19 mouse cellular contexts compared by ENCODE assay signal in genomic region chr1:22633871-22634270, GRCm38 (mm10).
DNase-seq lines count a peak whose midpoint lies in the region; ATAC-seq and TF ChIP-seq lines count a peak whose summit lies in the region.
"Had no signal": no experiment of that assay in that cellular context is flagged by ENCODE, and none has a peak within 500 bp of the region (broad histone marks: within the 10 kb centered on the region; RNA-seq: fewer than 3 reads in every experiment).

No protein-coding gene starts in this region.

- H3K9me3 ChIP-seq in liver, postnatal 0 days (ENCODE audit: low read length): no peaks in the 10 kb centered on the region
- H3K9me3 ChIP-seq in liver, embryonic 12.5 days (replicated peaks): no peaks in the 10 kb centered on the region
- H3K9me3 ChIP-seq: G1E had no signal

- no peaks in the 10 kb centered on the region for H3K27me3 ChIP-seq in liver, adult 2 months (ENCODE audit: control insufficient read depth, insufficient read depth, low read length)
- no peaks in the 10 kb centered on the region for H3K27me3 ChIP-seq in liver, postnatal 0 days (ENCODE audit: insufficient read depth, low read length)
- H3K27me3 ChIP-seq in liver, embryonic 12.5 days (replicated peaks): no peaks in the 10 kb centered on the region
- H3K27me3 ChIP-seq: CH12.LX, Patski had no signal

- no peaks in the 10 kb centered on the region for H3K4me1 ChIP-seq in liver, adult 2 months (ENCODE audit: control insufficient read depth, insufficient read depth, low read length)
- H3K4me1 ChIP-seq in liver, postnatal 0 days (ENCODE audit: insufficient read depth): no peaks in the 10 kb centered on the region
- H3K4me1 ChIP-seq in liver, embryonic 12.5 days: no peaks in the 10 kb centered on the region

- H3K4me3 ChIP-seq in liver, adult 2 months (ENCODE audit: insufficient read depth, low read depth, low read length): no peak overlapping the region
- H3K4me3 ChIP-seq in liver, postnatal 0 days (ENCODE audit: low read depth, low read length): no peak overlapping the region
- H3K4me3 ChIP-seq in liver, embryonic 12.5 days: no peak overlapping the region

- DNase-seq in liver, adult 2 months (ENCODE audit: extremely low read depth, low read depth, low spot score): peak; percentile 71
- no peak for DNase-seq in liver
- no peak for DNase-seq in liver, postnatal 0 days
- DNase-seq: adrenal gland, adult 2 months; adrenal gland, adult 8-10 months; adrenal gland, postnatal 10 days; adrenal gland, postnatal 14 days; adrenal gland, postnatal 25 days; adrenal gland, postnatal 36 days; B cell, adult 2 months; cerebellum, adult 11 months; cerebellum, adult 11-12 months; cerebellum, adult 18-20 months had no signal

- TF ChIP-seq POLR2A in liver, adult 2 months (IDR thresholded peaks at IDR 0.05; ENCODE audit: extremely low read depth, insufficient read depth, low read length): no peak

- no peak overlapping the region for H3K9ac ChIP-seq in liver, adult 2 months (ENCODE audit: low read depth, low read length)
- no peak overlapping the region for H3K9ac ChIP-seq in liver, postnatal 0 days (replicated peaks)
- H3K9ac ChIP-seq in liver, embryonic 12.5 days: no peak overlapping the region

- peak; percentile 76 for ATAC-seq in liver, postnatal 0 days
- ATAC-seq in liver, embryonic 12.5 days: no peak
- ATAC-seq: activated CD4-positive, CD25-positive, alpha-beta regulatory T cell, adult 4 months; CD4-positive, CD25-positive, alpha-beta regulatory T cell, adult 4 months; Patski had no signal

- no peak overlapping the region for H3K27ac ChIP-seq in liver, adult 2 months (replicated peaks; ENCODE audit: insufficient read depth, low read depth, low read length)
- H3K27ac ChIP-seq in liver, postnatal 0 days (ENCODE audit: low read depth): no peak overlapping the region
- H3K27ac ChIP-seq in liver, embryonic 12.5 days: no peak overlapping the region

- no peaks in the 10 kb centered on the region for H3K79me2 ChIP-seq in liver, adult 2 months (ENCODE audit: control insufficient read depth, insufficient read depth, low read length)

- H3K36me3 ChIP-seq in liver, adult 2 months (ENCODE audit: control insufficient read depth, insufficient read depth, low read length): no peaks in the 10 kb centered on the region
- no peaks in the 10 kb centered on the region for H3K36me3 ChIP-seq in liver, postnatal 0 days (replicated peaks; ENCODE audit: insufficient read depth, low read length)
- H3K36me3 ChIP-seq in liver, embryonic 12.5 days: no peaks in the 10 kb centered on the region
- H3K36me3 ChIP-seq: G1E had no signal

- 42% methylated on average over 2 of the region's 2 CpGs for WGBS in liver, adult 2 months
- WGBS in liver, postnatal 0 days (ENCODE audit: insufficient replicate concordance): 74% methylated on average over 2 of the region's 2 CpGs
- 69% methylated on average over 2 of the region's 2 CpGs for WGBS in liver, embryonic 12.5 days (ENCODE audit: insufficient replicate concordance)

- no peak for TF ChIP-seq CTCF in liver, adult 2 months (IDR thresholded peaks at IDR 0.05; ENCODE audit: low read depth, low read length)
- no peak for TF ChIP-seq CTCF in liver, postnatal 0 days (IDR thresholded peaks at IDR 0.05; ENCODE audit: low read depth)

- no peak overlapping the region for H3K4me2 ChIP-seq in liver, postnatal 0 days (ENCODE audit: low read depth, low read length)
- no peak overlapping the region for H3K4me2 ChIP-seq in liver, embryonic 12.5 days

- TF ChIP-seq EP300 in liver, postnatal 0 days (IDR thresholded peaks at IDR 0.05; ENCODE audit: low read depth): no peak
